Mouse (Mus musculus) embryonic facial prominence, embryonic 12.5 days (tissue): ENCODE results near the gene Map3k15. TPM values are rescaled to one million over a fixed set of nuclear protein-coding genes. Genes with fewer than 3 reads are reported as not detected.
A peak's percentile ranks its signal among the peaks of the same experiment; 100 is the strongest.

Experiments used
- ATAC-seq: fragments of 200-750 bp; cut with Nextera tagmentation; 2 replicates; pipeline ENCODE4 v1.8.0; 2017; ENCODE audit not compliant: insufficient number of reproducible peaks, insufficient read depth, low FRiP score, low TSS enrichment
- H3K27ac ChIP-seq: fragments of 300-500 bp; sonication (generic); 2 replicates; pipeline ENCODE4 v1.5.1; 2016; ENCODE audit warnings: mild to moderate bottlenecking
- H3K27me3 ChIP-seq: fragments of 300-500 bp; sonication (generic); 2 replicates; pipeline ENCODE4 v1.6.1; 2016; ENCODE audit warnings: mild to moderate bottlenecking, moderate library complexity
- H3K36me3 ChIP-seq: fragments of 300-500 bp; sonication (generic); 2 replicates; pipeline ENCODE4 v1.6.1; 2016; ENCODE audit warnings: mild to moderate bottlenecking
- H3K4me1 ChIP-seq: fragments of 300-500 bp; sonication (generic); 2 replicates; pipeline ENCODE4 v1.6.1; 2016
- H3K4me2 ChIP-seq: fragments of 300-500 bp; sonication (generic); replicated peaks from 2 replicates; pipeline ENCODE4 v1.6.1; 2016; ENCODE audit warnings: mild to moderate bottlenecking, moderate library complexity
- H3K4me3 ChIP-seq: fragments of 300-500 bp; sonication (generic); 2 replicates; pipeline ENCODE4 v1.5.1; 2016; ENCODE audit warnings: mild to moderate bottlenecking
- H3K9ac ChIP-seq: fragments of 300-500 bp; sonication (generic); 2 replicates; pipeline ENCODE4 v1.6.1; 2016; ENCODE audit warnings: mild to moderate bottlenecking, moderate library complexity
- H3K9me3 ChIP-seq: fragments of 300-500 bp; sonication (generic); 2 replicates; pipeline ENCODE4 v1.6.1; 2016; ENCODE audit warnings: mild to moderate bottlenecking, moderate library complexity
- WGBS: fragments of 180-500 bp; shearing (Covaris S2); methylation state at CpG from one replicate; pipeline ENCODE4 v1.1.7; 2016; 5-methylcytosine and 5-hydroxymethylcytosine counted together
- polyA plus RNA-seq: library from polyadenylated mRNA; unstranded; fragments of >200 nt; fragmentation: Nextera tagmentation; extraction: Ambion mirVana; gene quantifications from 2 replicates; pipeline ENCODE4 v1.2.1, GENCODE M21; 2016

Map3k15 gene
- polyA plus RNA-seq, 1 experiment from 2014 or later: 0.14 TPM

GRCm38 (mm10) chrX:160136153-160136552 lies 147.9 kb downstream of the Map3k15 start:
- H3K4me2 ChIP-seq: peak overlapping the region; percentile 61
- H3K9ac ChIP-seq: no peak overlapping the region
- 47% methylated on average over 5 of the region's 5 CpGs for WGBS
- ATAC-seq: no peak
- H3K36me3 ChIP-seq: no peaks in the 10 kb centered on the region
- H3K27ac ChIP-seq: no peak overlapping the region
- peaks cover 7% of the 10 kb centered on the region; the same call in 1 of the 2 replicates for H3K27me3 ChIP-seq
- no peaks in the 10 kb centered on the region for H3K9me3 ChIP-seq
- H3K4me1 ChIP-seq: peaks cover 6% of the 10 kb centered on the region; the same call in 1 of the 2 replicates
- H3K4me3 ChIP-seq: peak overlapping the region; percentile 20; the same call in 1 of the 2 replicates

- Histone ChIP-seq H3K27ac (peak overlapping the region; percentile 93), H3K4me1 (peaks cover 6% of the 10 kb centered on the region; the same call in 1 of the 2 replicates), H3K36me3 (no peaks in the 10 kb centered on the region), H3K9ac (peak overlapping the region; percentile 72), H3K4me2 (peak overlapping the region; percentile 61), H3K4me3 (peak overlapping the region; percentile 58), H3K27me3 (peaks cover 7% of the 10 kb centered on the region; the same call in 1 of the 2 replicates), H3K9me3 (no peaks in the 10 kb centered on the region)
- ATAC-seq: 0 out of 2 replicates have a peak, but pooled peaks have one; percentile 1
- 17% methylated on average over 18 of the region's 18 CpGs for WGBS
These were observed 149.1 kb downstream of the Map3k15 start for GRCm38 (mm10) chrX:160137177-160137860.

DNA sequence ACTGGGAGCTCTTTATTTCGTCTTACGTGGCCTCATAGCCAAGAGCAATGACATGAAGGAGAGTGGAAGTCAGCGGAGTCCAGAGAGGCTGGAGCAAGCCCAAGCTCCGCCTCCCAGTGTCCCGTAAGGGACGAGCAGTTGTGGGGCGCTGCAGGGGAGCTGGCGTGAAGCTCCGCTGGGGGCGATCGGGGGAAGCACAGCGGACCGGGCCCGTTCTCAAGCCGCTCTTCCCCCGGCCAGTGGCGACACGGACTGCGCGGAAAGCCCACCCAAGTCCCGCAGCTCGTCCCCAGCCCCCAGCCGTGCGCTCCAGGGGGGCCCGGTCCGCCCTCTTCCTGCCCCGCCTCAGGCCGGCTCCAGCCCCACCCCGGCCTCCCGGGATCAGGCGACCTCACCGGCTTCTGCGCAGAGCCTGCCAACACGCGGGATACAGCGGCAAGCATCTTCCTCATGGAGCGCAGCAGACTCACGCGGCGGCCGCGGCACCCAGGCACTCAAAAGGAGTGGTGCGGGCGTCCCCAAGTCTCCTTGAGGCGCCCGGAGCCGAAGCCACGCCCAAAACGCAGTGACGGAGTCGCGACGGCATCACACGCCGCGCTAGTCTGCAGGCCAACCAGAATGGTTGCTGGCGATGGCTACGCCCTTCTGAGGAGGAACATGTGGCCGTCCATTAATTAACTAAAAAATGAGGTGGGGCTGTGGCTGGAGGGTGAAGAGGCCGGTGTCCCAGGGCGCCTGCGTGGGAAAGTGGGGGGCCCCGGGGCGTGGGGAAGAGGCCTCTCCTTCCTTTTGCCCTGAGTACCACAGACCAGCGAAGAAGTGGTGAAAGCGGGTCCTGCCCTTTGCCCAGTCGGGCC lies 149.9 kb downstream of the Map3k15 start, which contains the start of gene Pdha1:
Gene Pdha1 (minus strand): TSS at position 553 of the 857 bp plus-strand sequence.
- Histone ChIP-seq H3K4me3 (peak within 1 kb of the TSS; percentile 58), H3K4me2 (peak within 1 kb of the TSS; percentile 61), H3K36me3 (no peaks in the 10 kb centered on the region), H3K9me3 (no peaks in the 10 kb centered on the region), H3K4me1 (peaks cover 6% of the 10 kb centered on the region; the same call in 1 of the 2 replicates), H3K27ac (peak within 1 kb of the TSS; percentile 93), H3K9ac (peak within 1 kb of the TSS; percentile 72), H3K27me3 (peaks cover 7% of the 10 kb centered on the region; the same call in 1 of the 2 replicates)
- peak; percentile 97 for ATAC-seq
- WGBS: 28% methylated on average over 61 of the region's 67 CpGs

DNA sequence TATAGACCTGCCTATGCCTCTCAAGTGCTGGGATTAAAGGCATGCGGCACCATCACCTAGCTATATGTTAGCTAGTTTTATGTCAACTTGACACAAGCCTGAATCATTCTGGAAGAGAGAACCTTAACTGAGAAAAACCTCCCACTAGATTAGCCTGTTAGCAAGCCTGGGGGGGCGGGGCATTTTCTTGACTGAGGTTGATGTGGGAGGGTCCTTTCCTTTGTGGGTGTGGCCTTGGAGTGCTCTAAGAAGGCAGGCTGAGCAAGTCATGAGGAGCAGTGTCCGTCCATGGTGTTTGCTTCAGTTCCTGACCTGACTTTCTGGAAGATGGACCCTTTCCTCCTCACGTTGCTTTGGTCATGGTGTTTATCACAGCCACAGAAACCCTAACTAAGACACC lies 158.6 kb downstream of the Map3k15 start:
- Histone ChIP-seq H3K36me3 (no peaks in the 10 kb centered on the region), H3K4me1 (no peaks in the 10 kb centered on the region), H3K4me2 (no peak overlapping the region), H3K27ac (no peak overlapping the region), H3K9ac (no peak overlapping the region), H3K4me3 (no peak overlapping the region), H3K9me3 (no peaks in the 10 kb centered on the region), H3K27me3 (0 out of 2 replicates have a peak, but pooled peaks cover 2% of the 10 kb centered on the region)
- 87% methylated on average over 4 of the region's 4 CpGs for WGBS
- no peak for ATAC-seq

DNA sequence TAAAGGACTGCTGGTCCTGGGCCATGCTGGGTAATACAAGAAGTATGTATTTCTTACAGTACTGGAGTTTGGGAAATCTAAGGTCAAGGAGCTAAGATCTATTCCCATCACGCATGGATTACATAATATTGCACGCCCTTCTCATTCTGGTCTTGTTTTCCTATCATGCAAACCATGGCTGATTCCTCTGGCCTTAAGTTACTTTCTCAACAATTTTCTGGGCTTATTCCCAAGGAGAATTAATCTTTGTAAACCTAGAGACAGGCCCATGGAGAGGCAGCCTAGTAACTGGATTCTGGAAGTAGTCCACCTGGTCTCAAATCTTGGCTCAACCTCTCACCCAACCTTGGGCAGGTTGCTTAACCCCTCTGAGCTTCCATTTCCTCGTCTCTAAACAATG lies 159.2 kb downstream of the Map3k15 start:
- no peak for ATAC-seq
- H3K4me3 ChIP-seq: no peak overlapping the region
- H3K4me2 ChIP-seq: no peak overlapping the region
- no peak overlapping the region for H3K9ac ChIP-seq
- H3K36me3 ChIP-seq: no peaks in the 10 kb centered on the region
- no peaks in the 10 kb centered on the region for H3K9me3 ChIP-seq
- H3K27me3 ChIP-seq: 0 out of 2 replicates have a peak, but pooled peaks cover 3% of the 10 kb centered on the region
- WGBS: 84% methylated on average over 3 of the region's 3 CpGs
- H3K4me1 ChIP-seq: no peaks in the 10 kb centered on the region
- no peak overlapping the region for H3K27ac ChIP-seq

DNA sequence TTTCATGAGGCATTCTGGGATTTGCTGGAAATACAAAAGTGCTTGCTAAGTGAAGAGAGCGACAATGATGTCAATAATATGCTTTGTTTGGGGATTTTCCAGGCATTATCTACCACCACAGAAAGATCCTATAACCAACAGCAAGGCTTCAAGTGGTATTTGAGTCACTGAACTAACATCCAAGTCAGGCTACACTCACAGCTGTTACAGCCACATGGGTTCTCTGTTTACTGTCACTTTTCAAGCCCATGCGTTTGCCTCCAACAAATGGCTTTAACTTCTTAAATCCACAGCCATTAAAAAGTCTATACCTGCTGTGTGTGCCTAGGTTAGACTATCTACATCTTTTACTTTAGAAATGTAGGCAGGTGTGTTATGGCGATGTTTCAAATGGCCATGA lies 160.6 kb downstream of the Map3k15 start:
- Histone ChIP-seq H3K36me3 (no peaks in the 10 kb centered on the region), H3K4me2 (no peak overlapping the region), H3K9ac (no peak overlapping the region), H3K4me1 (no peaks in the 10 kb centered on the region), H3K27ac (no peak overlapping the region), H3K4me3 (no peak overlapping the region), H3K27me3 (0 out of 2 replicates have a peak, but pooled peaks cover 3% of the 10 kb centered on the region), H3K9me3 (no peaks in the 10 kb centered on the region)
- no peak for ATAC-seq
- WGBS: 85% methylated on average over 3 of the region's 3 CpGs

- 67% methylated on average over 4 of the region's 4 CpGs for WGBS
- H3K4me3 ChIP-seq: no peak overlapping the region
- H3K27me3 ChIP-seq: 0 out of 2 replicates have a peak, but pooled peaks cover 3% of the 10 kb centered on the region
- H3K27ac ChIP-seq: no peak overlapping the region
- no peaks in the 10 kb centered on the region for H3K36me3 ChIP-seq
- H3K4me2 ChIP-seq: no peak overlapping the region
- no peaks in the 10 kb centered on the region for H3K9me3 ChIP-seq
- ATAC-seq: no peak
- no peaks in the 10 kb centered on the region for H3K4me1 ChIP-seq
- H3K9ac ChIP-seq: no peak overlapping the region
These were observed 165.0 kb downstream of the Map3k15 start for GRCm38 (mm10) chrX:160153147-160153815.

- no peak overlapping the region for H3K4me3 ChIP-seq
- H3K27me3 ChIP-seq: no peaks in the 10 kb centered on the region
- H3K9me3 ChIP-seq: no peaks in the 10 kb centered on the region
- WGBS: 86% methylated on average over 3 of the region's 3 CpGs
- H3K4me2 ChIP-seq: no peak overlapping the region
- H3K36me3 ChIP-seq: no peaks in the 10 kb centered on the region
- H3K27ac ChIP-seq: no peak overlapping the region
- H3K4me1 ChIP-seq: no peaks in the 10 kb centered on the region
- no peak for ATAC-seq
- H3K9ac ChIP-seq: no peak overlapping the region
These were observed 176.0 kb downstream of the Map3k15 start for GRCm38 (mm10) chrX:160164259-160164658.

DNA sequence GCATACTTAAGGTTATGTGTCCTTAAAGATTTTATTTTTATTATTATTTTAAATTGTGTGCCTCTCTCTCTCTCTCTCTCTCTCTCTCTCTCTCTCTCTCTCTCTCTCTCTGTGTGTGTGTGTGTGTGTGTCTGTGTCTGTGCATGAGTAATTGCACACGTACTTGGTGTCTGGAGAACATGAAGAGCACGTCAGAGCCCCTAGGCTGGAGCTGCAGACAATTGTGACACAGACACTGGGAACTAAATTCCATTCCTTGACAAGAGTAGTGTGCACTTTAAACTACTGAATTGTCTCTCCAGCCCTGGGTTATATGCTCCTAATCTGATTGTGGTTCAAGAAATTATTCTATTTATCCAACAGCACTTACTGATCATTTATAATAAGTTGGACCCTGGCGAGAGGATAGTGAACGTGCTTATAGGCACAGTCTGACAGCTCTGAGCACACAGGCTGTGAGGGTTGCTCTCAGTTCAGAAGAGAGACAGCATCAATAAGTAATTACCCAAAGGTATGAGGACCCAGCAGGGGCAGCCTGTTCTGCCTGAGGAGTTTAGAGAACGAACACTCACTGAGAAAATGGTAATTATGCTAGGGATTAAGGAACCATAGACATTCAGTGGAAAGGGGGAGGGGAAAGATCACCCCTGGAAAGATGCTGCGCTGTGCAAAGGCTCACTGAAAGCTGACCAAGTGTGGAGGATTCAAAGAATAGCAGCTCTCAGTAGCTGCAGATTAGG lies 178.2 kb downstream of the Map3k15 start:
- H3K9me3 ChIP-seq: no peaks in the 10 kb centered on the region
- H3K27me3 ChIP-seq: no peaks in the 10 kb centered on the region
- no peak overlapping the region for H3K4me3 ChIP-seq
- no peak overlapping the region for H3K9ac ChIP-seq
- 28% methylated on average over 6 of the region's 6 CpGs for WGBS
- no peaks in the 10 kb centered on the region for H3K36me3 ChIP-seq
- no peaks in the 10 kb centered on the region for H3K4me1 ChIP-seq
- no peak for ATAC-seq
- H3K4me2 ChIP-seq: no peak overlapping the region
- H3K27ac ChIP-seq: no peak overlapping the region

DNA sequence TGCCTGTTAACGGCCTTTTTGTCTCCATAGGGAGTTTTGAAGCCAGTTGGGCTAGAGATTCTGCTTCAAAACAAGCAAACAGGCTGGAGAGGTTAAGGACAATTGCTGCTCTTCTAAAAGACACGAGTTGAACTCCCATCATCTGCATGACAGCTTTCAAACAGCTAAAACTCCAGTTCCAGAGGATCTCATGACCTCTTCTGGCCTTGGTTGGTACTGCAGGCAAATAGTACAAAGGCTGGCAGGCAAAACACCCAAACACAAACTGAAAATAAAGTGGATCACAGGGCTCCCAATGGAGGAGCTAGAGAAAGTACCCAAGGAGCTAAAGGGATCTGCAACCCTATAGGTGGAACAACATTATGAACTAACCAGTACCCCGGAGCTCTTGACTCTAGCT lies 181.9 kb downstream of the Map3k15 start:
- no peak for ATAC-seq
- 0 out of 2 replicates have a peak, but pooled peaks cover 3% of the 10 kb centered on the region for H3K27me3 ChIP-seq
- no peak overlapping the region for H3K4me3 ChIP-seq
- no peak overlapping the region for H3K9ac ChIP-seq
- H3K36me3 ChIP-seq: no peaks in the 10 kb centered on the region
- no peaks in the 10 kb centered on the region for H3K9me3 ChIP-seq
- H3K4me2 ChIP-seq: no peak overlapping the region
- H3K27ac ChIP-seq: no peak overlapping the region
- 19% methylated on average over 3 of the region's 3 CpGs for WGBS
- no peaks in the 10 kb centered on the region for H3K4me1 ChIP-seq
